Mouse (Mus musculus) layer of hippocampus, adult 2 months (tissue): ENCODE results near the gene Tmem184a. TPM values are rescaled to one million over a fixed set of nuclear protein-coding genes. Genes with fewer than 3 reads are reported as not detected.

Experiments used
- DNase-seq, 2 experiments: peaks; one replicate each; pipeline ENCODE4 v3.0.0; 2022; ENCODE audit warnings: low spot score in 2 of 2
- H3K27ac ChIP-seq: fragments of 200-600 bp; 2 replicates; pipeline ENCODE4 v1.8.1; 2022
- H3K4me3 ChIP-seq: fragments of 200-600 bp; 2 replicates; pipeline ENCODE4 v1.8.1; 2022; ENCODE audit warnings: mild to moderate bottlenecking
- CTCF ChIP-seq: fragments of 200-600 bp; conservative IDR thresholded peaks from 2 replicates; pipeline ENCODE4 v1.8.1; 2022; ENCODE audit warnings: antibody characterized with exemption, mild to moderate bottlenecking, moderate library complexity
- long read RNA-seq, 2 experiments: library from polyadenylated mRNA; stranded (forward); transcript quantifications; one replicate each; pipeline ENCODE4 v2.0.0; 2021; ENCODE audit warnings: borderline mapping rate in 2 of 2
- total RNA-seq, 2 experiments: library from RNA; stranded (reverse); gene quantifications; 2 replicates each; pipeline ENCODE4 v1.2.3; 2021

Gene Tmem184a
- 1 to 10 TPM in 1 of 2 experiments, under 1 TPM in 1; 0.25 to 1.9 TPM for total RNA-seq
- long read RNA-seq, experiment 1 = 0 reads
- long read RNA-seq, experiment 2 = 0 reads

DNA sequence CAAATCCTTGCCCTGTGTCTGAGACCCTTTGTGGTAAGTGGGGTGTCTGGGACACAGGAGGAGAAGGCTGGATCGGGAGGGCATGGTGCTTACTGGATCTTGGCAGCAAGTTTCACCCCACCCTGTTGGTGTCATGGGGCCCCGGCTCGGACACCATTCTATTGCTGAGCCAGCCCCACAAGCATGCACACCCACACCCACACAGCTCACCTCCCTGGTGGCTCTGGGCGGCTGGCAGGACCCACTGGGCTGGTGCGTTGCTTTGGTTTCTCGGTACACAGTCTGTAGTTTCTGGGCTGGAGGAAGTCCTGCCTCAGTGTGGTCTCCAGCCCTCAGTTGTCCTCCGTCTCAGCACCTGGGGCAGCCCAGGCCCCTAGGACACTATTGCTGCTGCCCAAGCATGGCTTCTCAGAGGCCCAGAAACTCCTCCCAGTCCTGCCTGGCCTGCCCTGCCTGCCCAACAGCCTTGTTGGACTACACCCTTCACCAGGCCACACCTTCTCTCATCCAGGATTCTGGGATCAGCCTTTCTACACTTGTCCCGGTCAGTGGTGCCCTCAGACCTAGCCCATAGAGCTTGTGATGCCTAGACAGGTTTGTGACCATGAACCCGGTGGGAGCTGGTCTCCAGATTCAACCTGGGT, at the start of gene Tmem184a:
Gene Tmem184a, minus strand, starts transcription at position 380 of the 644 bp plus-strand sequence.
- no peak for TF ChIP-seq CTCF
- no peak for DNase-seq

DNA sequence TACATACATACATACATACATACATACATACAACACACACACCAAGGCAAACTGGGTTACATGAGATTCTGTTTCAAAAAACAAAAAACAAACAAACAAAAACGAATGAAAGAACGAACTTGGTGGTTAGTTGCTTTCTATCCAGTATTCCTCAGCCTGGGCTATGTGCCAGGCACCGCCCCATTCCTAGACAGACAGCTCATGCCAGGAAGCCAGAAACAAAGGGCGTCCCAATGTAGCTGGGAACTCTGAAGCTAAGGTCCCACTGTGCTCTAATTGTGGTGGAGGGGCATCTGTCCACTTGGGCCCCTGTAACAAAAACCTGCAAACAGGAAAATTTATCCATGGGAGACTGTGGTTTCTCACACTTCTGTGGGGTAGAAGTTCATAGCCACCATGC, 43.0 kb upstream of the Tmem184a start:
- DNase-seq = peak in 1 of 2 experiments; percentile 18

More for the DNA sequence above, at the start of gene Tmem184a:
- Histone ChIP-seq H3K27ac (no peak within 1 kb of the TSS), H3K4me3 (no peak within 1 kb of the TSS)

DNA sequence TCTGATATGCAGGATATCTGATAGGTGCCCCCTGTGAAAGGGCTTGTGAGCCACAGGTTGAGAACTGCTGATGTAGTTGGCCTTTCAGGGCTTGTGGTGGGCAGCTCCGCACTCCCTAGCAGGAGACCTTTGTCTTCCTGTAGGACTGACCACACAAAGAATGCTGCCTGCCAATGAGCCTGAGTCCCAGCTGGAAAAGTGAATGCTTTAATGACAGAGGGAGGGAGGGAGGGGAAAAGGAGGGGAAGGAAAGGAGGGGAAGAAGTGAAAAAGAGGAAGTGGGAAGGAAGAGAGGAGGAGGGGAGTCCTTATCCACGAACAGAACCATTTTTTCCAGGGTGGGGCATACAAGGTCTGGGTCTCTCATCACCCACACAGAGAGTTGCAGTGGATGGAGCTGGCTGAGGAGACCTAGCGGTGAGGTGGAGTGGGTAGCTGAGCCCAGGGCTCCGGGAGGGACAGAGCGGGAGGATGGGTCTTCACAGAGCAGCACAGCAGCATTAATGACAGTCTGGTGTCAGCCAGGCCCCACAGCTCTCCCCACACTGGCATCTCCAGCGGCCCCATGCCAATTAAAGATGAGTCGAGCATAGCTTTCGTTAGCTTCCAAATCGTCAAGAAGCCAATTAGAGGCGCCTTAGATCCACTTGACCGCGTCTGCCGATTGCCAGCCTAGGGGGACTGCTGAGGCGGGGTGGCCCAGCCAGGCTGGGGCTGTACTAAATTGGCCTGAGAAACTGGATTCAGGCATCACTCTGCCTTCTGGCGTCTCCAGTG, 40.8 kb upstream of the Tmem184a start:
- DNase-seq = no peak
- Histone ChIP-seq H3K4me3 (no peak overlapping the region), H3K27ac (no peak overlapping the region)
- TF ChIP-seq CTCF = no peak

More for the DNA sequence above, 43.0 kb upstream of the Tmem184a start:
- no peak overlapping the region for H3K4me3 ChIP-seq
- H3K27ac ChIP-seq = no peak overlapping the region
- no peak for TF ChIP-seq CTCF

DNA sequence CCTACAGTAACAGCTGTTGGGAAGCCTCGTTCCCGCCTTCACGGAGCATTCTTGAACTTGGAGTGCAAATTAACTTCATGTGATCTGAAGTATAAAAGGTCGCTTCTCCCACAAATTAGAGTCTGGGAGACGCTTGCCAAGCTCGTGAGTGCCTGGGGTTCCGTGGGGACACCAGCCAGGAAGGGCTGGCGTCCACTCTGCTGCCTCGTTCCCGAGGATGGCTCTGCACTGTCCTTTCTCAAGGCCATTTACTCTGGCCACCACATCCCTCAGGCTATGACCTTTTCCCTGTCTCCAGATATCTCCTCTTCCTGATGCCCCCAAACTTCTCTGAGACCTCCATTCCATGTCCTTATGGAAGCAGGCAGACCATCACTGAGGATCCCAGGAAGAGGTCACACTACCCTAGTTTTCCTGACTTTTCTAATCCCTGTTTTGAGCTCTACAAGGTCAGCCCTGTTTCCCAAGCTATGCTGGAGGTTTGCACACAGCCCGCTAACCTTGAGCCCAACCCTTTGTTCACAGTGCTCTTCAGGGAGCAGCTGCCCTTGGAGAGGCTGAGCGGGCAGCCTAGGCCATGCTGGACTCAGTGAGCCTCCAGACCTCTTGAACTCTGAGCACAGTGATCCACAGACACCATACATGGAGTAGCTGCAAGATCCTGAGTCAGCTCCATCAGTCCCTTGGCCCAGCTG, 30.1 kb upstream of the Tmem184a start:
- DNase-seq = no peak
- Histone ChIP-seq H3K4me3 (no peak overlapping the region), H3K27ac (no peak overlapping the region)
- TF ChIP-seq CTCF = no peak

DNA sequence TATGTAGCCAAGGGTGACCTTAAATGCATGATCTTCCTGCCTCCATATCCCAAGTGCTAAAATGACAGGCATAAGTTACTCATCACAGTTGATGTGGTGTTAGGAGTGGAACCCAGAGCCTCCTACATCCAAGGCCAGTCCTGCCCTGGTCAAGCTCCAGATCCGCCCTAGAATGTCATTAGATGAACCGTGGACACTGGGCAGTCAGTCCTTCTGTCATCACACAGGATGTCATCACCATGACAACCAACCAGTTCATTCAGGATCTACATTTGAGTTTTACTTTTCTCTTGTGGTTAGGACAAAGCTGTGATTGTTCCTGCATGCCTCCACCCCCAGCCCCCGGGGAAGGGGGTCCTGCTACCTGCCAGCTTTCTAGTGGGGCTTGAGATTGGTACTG, 19.4 kb upstream of the Tmem184a start:
- no peak for DNase-seq
- no peak for TF ChIP-seq CTCF
- Histone ChIP-seq H3K4me3 (no peak overlapping the region), H3K27ac (no peak overlapping the region)

DNA sequence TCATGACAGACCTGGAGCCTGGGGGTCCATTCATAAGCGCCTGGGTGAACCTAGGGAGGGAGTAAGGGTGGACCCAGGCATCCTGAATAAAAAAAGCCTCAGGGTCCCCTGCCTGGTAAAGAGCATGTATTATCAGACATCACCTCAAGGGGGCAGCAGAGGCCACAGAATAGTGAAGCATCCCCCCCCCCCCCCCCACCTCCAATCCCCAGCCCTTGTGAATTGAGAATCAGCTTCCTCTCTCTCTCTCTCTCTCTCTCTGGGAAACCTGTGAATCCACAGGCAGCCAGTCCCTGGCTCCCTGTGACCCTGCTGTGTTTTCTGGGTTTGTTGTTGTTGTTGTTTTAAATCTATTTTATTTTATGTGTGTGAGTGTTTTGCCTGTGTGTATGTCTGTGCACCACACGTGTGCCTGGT, 18.8 kb upstream of the Tmem184a start:
- Histone ChIP-seq H3K27ac (no peak overlapping the region), H3K4me3 (no peak overlapping the region)
- DNase-seq = peak in 1 of 2 experiments; percentile 74
- TF ChIP-seq CTCF = peak; percentile 75

DNA sequence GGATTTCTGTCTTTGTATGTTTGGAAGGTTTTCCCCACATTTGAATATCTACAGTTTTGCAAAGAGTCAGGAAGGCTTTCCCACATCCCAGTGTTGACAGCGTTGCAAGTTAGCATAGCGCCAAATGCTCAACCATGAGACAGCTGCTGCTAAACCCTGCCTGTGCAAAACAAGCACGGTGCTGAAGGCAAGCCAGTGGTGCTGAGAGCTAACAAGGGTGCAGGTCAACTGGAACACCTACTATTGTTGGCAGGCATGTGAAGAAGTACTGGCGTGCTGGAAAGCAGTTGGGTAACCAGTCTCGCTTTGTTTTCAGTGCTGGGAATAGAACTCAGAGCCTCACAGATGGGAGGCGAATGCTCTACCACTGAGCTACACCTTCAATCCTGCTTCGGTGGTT, 16.0 kb upstream of the Tmem184a start:
- no peak for TF ChIP-seq CTCF
- peak in 1 of 2 experiments; percentile 31 for DNase-seq
- Histone ChIP-seq H3K4me3 (no peak overlapping the region), H3K27ac (no peak overlapping the region)

DNA sequence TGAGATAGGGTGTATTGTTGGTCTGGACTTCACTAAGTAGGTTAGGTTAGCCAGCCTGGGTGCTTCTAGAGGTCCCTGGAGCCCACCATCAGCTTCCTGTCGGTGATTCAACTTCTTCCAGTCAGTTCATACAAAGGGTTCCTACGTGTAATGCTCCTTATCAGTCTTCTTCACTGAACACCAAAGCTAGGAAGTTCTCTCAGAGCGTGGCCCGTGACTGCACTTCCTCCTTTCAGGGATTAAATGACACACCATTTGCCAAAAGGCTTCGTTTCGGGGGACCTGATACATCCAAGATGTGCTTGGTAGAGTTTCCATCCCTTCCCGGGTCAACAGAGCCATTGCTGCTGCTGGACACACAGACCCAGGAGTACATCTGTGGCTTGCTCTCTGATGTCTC, 12.4 kb upstream of the Tmem184a start:
- no peak for TF ChIP-seq CTCF
- H3K27ac ChIP-seq = no peak overlapping the region
- H3K4me3 ChIP-seq = no peak overlapping the region
- DNase-seq = no peak

DNA sequence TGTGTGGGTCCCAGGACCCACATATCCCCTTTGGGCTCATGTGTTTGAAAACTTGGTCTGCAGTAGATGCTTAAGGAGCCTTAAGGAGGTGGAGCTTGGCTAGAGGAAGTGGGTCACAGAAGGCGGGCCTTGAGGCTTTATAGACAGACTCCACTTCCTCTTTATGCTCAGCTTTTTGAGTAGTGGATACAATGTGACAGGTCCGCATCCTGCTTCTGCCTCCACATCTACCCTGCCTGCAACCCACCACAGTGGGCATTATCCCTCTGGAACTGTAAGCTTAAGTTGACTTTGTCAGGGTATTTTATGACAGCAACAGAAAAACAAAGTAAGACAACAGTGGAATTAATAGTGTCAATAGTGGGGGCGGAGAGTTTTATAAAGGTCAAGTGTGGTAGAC, 11.0 kb upstream of the Tmem184a start:
- no peak for TF ChIP-seq CTCF
- no peak overlapping the region for H3K27ac ChIP-seq
- DNase-seq = no peak
- H3K4me3 ChIP-seq = no peak overlapping the region

DNA sequence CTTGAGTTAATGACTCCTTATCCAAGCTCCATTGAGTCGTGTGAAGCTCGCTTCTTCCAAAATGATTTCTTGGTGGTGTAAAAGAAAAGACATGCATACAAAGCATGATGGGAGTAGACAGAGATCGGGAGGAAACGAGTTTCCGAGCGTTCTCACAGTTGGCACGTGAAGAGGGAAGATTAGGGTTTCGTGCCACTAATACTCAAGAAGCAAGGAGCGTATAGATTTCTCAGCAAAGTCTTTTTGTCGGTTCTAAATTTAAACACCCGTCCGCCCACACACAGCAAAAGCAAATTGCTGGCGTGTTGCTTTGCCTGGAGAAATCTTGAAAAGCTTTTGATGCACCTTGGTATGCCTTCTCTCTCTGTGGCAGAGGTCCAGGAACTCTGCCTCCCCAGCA, 9.7 kb upstream of the Tmem184a start:
- no peak for DNase-seq
- Histone ChIP-seq H3K4me3 (no peak overlapping the region), H3K27ac (no peak overlapping the region)
- TF ChIP-seq CTCF = no peak

DNA sequence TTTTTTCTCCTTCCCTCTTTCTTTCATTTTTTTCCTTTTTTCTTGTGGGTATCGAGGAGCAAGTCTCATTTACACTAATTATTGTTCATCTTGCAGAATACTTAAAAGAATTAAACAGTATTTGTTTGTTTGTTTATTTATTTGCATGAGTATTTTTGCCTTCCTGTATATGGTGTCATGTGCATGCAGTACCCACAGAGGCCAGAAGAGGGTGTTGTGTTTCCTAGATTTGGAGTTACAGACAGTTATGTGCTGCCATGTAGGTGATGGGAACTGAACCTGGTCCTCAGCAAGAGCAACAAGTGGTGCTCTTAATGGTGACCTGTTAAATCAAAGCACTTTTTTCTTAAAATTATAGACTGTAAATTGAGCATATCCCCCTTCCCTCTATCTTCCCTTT, 7.9 kb upstream of the Tmem184a start:
- no peak overlapping the region for H3K27ac ChIP-seq
- no peak overlapping the region for H3K4me3 ChIP-seq
- TF ChIP-seq CTCF = peak; percentile 70
- DNase-seq = no peak

DNA sequence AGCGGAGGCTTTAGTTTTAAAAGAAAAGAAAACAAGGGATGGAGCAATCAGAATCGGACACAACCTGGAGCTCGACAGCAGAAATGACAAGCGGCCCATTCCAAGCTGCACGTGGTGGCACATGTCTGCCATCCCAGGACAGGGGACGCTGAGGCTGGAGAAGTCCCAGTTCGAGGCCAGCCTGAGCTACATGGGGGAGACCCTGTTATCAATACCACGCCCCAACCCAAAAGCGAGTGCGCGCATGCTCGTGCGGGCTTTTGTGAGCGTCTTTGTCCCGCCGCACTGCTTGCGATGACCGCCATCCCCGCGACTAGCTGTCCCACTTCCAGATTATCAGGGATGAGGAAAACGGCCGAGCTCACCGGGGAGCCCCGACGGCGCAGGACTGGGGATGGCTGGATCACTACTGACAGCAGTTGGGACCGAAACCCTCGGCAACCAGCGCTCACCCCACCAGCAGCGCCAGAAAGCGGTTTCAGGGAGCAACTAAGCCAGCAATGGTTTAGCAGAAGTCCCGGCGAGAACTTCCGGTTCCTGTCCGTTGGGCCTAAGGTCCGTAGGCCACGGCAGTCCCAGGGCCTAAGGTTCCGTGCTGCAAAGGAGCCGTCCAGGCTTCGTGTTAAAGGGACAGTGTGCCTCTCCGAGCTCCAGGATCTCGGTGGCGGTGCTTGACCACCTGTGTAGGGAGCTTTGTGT, 6.8 kb upstream of the Tmem184a start, which contains the start of the genes Gm26938 and Psmg3:
Gene Gm26938, minus strand, starts transcription at position 51 of the 699 bp plus-strand sequence.
Gene Psmg3, minus strand, starts transcription at position 529 of the 699 bp plus-strand sequence.
- no peak for TF ChIP-seq CTCF
- DNase-seq = peak; percentile 86 to 92
- Histone ChIP-seq H3K4me3 (peak within 1 kb of the TSS; percentile 63), H3K27ac (peak within 1 kb of the TSS; percentile 88)

DNA sequence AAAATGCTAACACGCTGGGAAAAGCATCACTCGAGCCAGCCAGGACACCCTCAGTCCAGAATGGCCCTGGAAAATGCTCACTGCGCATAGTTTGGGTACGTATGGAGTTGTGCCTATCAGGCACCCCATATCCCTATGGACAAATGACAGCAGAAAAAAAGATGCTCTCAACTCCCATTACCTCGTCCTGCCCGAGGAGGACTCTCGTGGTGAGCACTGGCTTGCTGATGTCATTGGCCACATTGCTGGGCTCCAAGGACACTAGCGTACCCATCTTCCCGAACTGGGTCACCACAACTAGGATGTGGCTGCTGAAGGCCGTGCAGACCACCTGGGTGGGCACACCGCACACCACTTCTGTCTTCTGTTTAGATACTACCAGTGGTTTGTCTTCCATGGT, 6.2 kb upstream of the Tmem184a start:
- TF ChIP-seq CTCF = no peak
- DNase-seq = no peak
- H3K27ac ChIP-seq = peak overlapping the region; percentile 88; the same call in 1 of the 2 replicates
- peak overlapping the region; percentile 63 for H3K4me3 ChIP-seq
